Mouse (Mus musculus) hindbrain, embryonic 16.5 days (tissue): Measurements from ENCODE around the gene Arhgef25. TPM values are rescaled to one million over a fixed set of nuclear protein-coding genes. Genes with fewer than 3 reads are reported as not detected.

Experiments
- ATAC-seq: fragments of 200-750 bp; cut with Nextera tagmentation; 2 replicates; pipeline ENCODE4 v1.8.0; 2017; ENCODE audit warnings: moderate TSS enrichment, moderate library complexity
- H3K27ac ChIP-seq: fragments of 300-500 bp; sonication (generic); 2 replicates; pipeline ENCODE4 v1.5.1; 2014; ENCODE audit warnings: low read depth, mild to moderate bottlenecking, control low read depth, low read length, moderate library complexity
- H3K27me3 ChIP-seq: fragments of 300-500 bp; sonication (generic); replicated peaks from 2 replicates; pipeline ENCODE4 v1.6.1; 2014; ENCODE audit warnings: low read length; ENCODE audit not compliant: control insufficient read depth, insufficient read depth
- H3K36me3 ChIP-seq: fragments of 300-500 bp; sonication (generic); 2 replicates; pipeline ENCODE4 v1.6.1; 2014; ENCODE audit warnings: mild to moderate bottlenecking, low read length, moderate library complexity, mixed read lengths; ENCODE audit not compliant: control insufficient read depth, insufficient read depth
- H3K4me1 ChIP-seq: fragments of 300-500 bp; sonication (generic); 2 replicates; pipeline ENCODE4 v1.6.1; 2014; ENCODE audit warnings: low read depth, low read length; ENCODE audit not compliant: control insufficient read depth, insufficient read depth
- H3K4me2 ChIP-seq: fragments of 300-500 bp; sonication (generic); 2 replicates; pipeline ENCODE4 v1.6.1; 2014; ENCODE audit warnings: mild to moderate bottlenecking, low read length, control low read depth, moderate library complexity
- H3K4me3 ChIP-seq: fragments of 300-500 bp; sonication (generic); 2 replicates; pipeline ENCODE4 v1.5.1; 2014; ENCODE audit warnings: mild to moderate bottlenecking, low read length, control low read depth, moderate library complexity
- H3K9ac ChIP-seq: fragments of 300-500 bp; sonication (generic); 2 replicates; pipeline ENCODE4 v1.6.1; 2014; ENCODE audit warnings: low read depth, mild to moderate bottlenecking, control low read depth, low read length, moderate library complexity
- H3K9me3 ChIP-seq: fragments of 300-500 bp; sonication (generic); 2 replicates; pipeline ENCODE4 v1.6.1; 2014; ENCODE audit warnings: mild to moderate bottlenecking, low read length, moderate library complexity; ENCODE audit not compliant: control insufficient read depth
- WGBS: fragments of 180-500 bp; shearing (Covaris S2); extraction: QIAGEN DNeasy Blood & Tissue Kit; methylation state at CpG from one replicate; pipeline ENCODE4 v1.1.7; 2014; 5-methylcytosine and 5-hydroxymethylcytosine counted together
- polyA plus RNA-seq: library from polyadenylated mRNA; unstranded; fragments of >200 nt; fragmentation: Nextera tagmentation; extraction: Ambion mirVana; gene quantifications from 2 replicates; pipeline ENCODE4 v1.2.1, GENCODE M21; 2015

The Arhgef25 gene
- polyA plus RNA-seq, 1 experiment from 2014 or later, result 29.1 TPM

- no peak overlapping the region for H3K9ac ChIP-seq
- H3K9me3 ChIP-seq, result no peaks in the 10 kb centered on the region
- no peaks in the 10 kb centered on the region for H3K36me3 ChIP-seq
- WGBS, result 70% methylated on average over 6 of the region's 6 CpGs
- no peak overlapping the region for H3K4me3 ChIP-seq
- no peaks in the 10 kb centered on the region for H3K4me1 ChIP-seq
- ATAC-seq, result no peak
- no peak overlapping the region for H3K4me2 ChIP-seq
- H3K27me3 ChIP-seq, result no peaks in the 10 kb centered on the region
- H3K27ac ChIP-seq, result no peak overlapping the region
Measured at GRCm38 (mm10) chr10:127147135-127147534, 42.7 kb downstream of the Arhgef25 start.

GRCm38 (mm10) chr10:127145303-127145702, 44.6 kb downstream of the Arhgef25 start:
- 90% methylated on average over 5 of the region's 5 CpGs for WGBS
- H3K4me1 ChIP-seq, result no peaks in the 10 kb centered on the region
- H3K9ac ChIP-seq, result no peak overlapping the region
- H3K27ac ChIP-seq, result no peak overlapping the region
- H3K9me3 ChIP-seq, result no peaks in the 10 kb centered on the region
- H3K27me3 ChIP-seq, result no peaks in the 10 kb centered on the region
- ATAC-seq, result no peak
- H3K36me3 ChIP-seq, result no peaks in the 10 kb centered on the region
- no peak overlapping the region for H3K4me2 ChIP-seq
- H3K4me3 ChIP-seq, result no peak overlapping the region

- H3K27me3 ChIP-seq, result no peaks in the 10 kb centered on the region
- 90% methylated on average over 7 of the region's 7 CpGs for WGBS
- no peak for ATAC-seq
Measured at GRCm38 (mm10) chr10:127144536-127144935, 45.3 kb downstream of the Arhgef25 start.

GRCm38 (mm10) chr10:127143228-127143627, 46.7 kb downstream of the Arhgef25 start:
- Histone ChIP-seq H3K27ac (no peak overlapping the region), H3K4me3 (no peak overlapping the region), H3K36me3 (no peaks in the 10 kb centered on the region), H3K9ac (no peak overlapping the region), H3K4me2 (no peak overlapping the region), H3K4me1 (no peaks in the 10 kb centered on the region), H3K27me3 (no peaks in the 10 kb centered on the region), H3K9me3 (no peaks in the 10 kb centered on the region)
- ATAC-seq, result no peak
- 83% methylated on average over 8 of the region's 8 CpGs for WGBS

More at GRCm38 (mm10) chr10:127144536-127144935, 45.3 kb downstream of the Arhgef25 start:
- Histone ChIP-seq H3K27ac (no peak overlapping the region), H3K4me1 (no peaks in the 10 kb centered on the region), H3K36me3 (no peaks in the 10 kb centered on the region), H3K9me3 (no peaks in the 10 kb centered on the region), H3K4me3 (no peak overlapping the region), H3K4me2 (no peak overlapping the region), H3K9ac (no peak overlapping the region)

GRCm38 (mm10) chr10:127141500-127141899, 48.4 kb downstream of the Arhgef25 start:
- Histone ChIP-seq H3K4me1 (no peaks in the 10 kb centered on the region), H3K27me3 (no peaks in the 10 kb centered on the region), H3K4me3 (no peak overlapping the region), H3K36me3 (no peaks in the 10 kb centered on the region), H3K9me3 (no peaks in the 10 kb centered on the region), H3K9ac (no peak overlapping the region), H3K27ac (no peak overlapping the region), H3K4me2 (no peak overlapping the region)
- ATAC-seq, result no peak
- WGBS, result 83% methylated on average over 8 of the region's 8 CpGs

GRCm38 (mm10) chr10:127140971-127141370, 48.9 kb downstream of the Arhgef25 start:
- Histone ChIP-seq H3K9ac (no peak overlapping the region), H3K9me3 (no peaks in the 10 kb centered on the region), H3K4me2 (no peak overlapping the region), H3K4me1 (no peaks in the 10 kb centered on the region), H3K27ac (no peak overlapping the region), H3K27me3 (no peaks in the 10 kb centered on the region), H3K36me3 (no peaks in the 10 kb centered on the region), H3K4me3 (no peak overlapping the region)
- no peak for ATAC-seq
- WGBS, result 90% methylated on average over 11 of the region's 11 CpGs

- Histone ChIP-seq H3K36me3 (no peaks in the 10 kb centered on the region), H3K4me3 (no peak overlapping the region), H3K9me3 (no peaks in the 10 kb centered on the region), H3K27ac (no peak overlapping the region), H3K4me2 (no peak overlapping the region), H3K27me3 (no peaks in the 10 kb centered on the region), H3K4me1 (no peaks in the 10 kb centered on the region), H3K9ac (no peak overlapping the region)
- 86% methylated on average over 18 of the region's 18 CpGs for WGBS
- no peak for ATAC-seq
Measured at GRCm38 (mm10) chr10:127138328-127139141, 51.3 kb downstream of the Arhgef25 start.

- no peak overlapping the region for H3K4me2 ChIP-seq
- H3K27ac ChIP-seq, result no peak overlapping the region
- H3K36me3 ChIP-seq, result no peaks in the 10 kb centered on the region
- H3K4me3 ChIP-seq, result no peak overlapping the region
- no peaks in the 10 kb centered on the region for H3K27me3 ChIP-seq
- H3K4me1 ChIP-seq, result no peaks in the 10 kb centered on the region
- WGBS, result 89% methylated on average over 3 of the region's 3 CpGs
- no peak overlapping the region for H3K9ac ChIP-seq
- no peaks in the 10 kb centered on the region for H3K9me3 ChIP-seq
- ATAC-seq, result no peak
Measured at GRCm38 (mm10) chr10:127137896-127138295, 52.0 kb downstream of the Arhgef25 start.

GRCm38 (mm10) chr10:127136510-127136909, 53.4 kb downstream of the Arhgef25 start:
- H3K4me3 ChIP-seq, result no peak overlapping the region
- 88% methylated on average over 4 of the region's 4 CpGs for WGBS
- no peak for ATAC-seq

More at GRCm38 (mm10) chr10:127136510-127136909, 53.4 kb downstream of the Arhgef25 start:
- H3K27ac ChIP-seq, result no peak overlapping the region
- H3K9me3 ChIP-seq, result no peaks in the 10 kb centered on the region
- H3K36me3 ChIP-seq, result no peaks in the 10 kb centered on the region
- no peaks in the 10 kb centered on the region for H3K4me1 ChIP-seq
- H3K9ac ChIP-seq, result no peak overlapping the region
- H3K4me2 ChIP-seq, result no peak overlapping the region
- H3K27me3 ChIP-seq, result no peaks in the 10 kb centered on the region
